Mouse (Mus musculus): Measurements from ENCODE around the gene Gm26566.

Gm26566 gene

GRCm38 (mm10) chr4:88696237-88696884, 25.2 kb upstream of the Gm26566 start:
- Histone ChIP-seq H3K4me3 (replicated peaks; ENCODE audit: low read length) (no peak overlapping the region), H3K36me3 (ENCODE audit: insufficient read depth, low read length) (no peaks in the 10 kb centered on the region), H3K27me3 (ENCODE audit: insufficient read depth, low read length) (no peaks in the 10 kb centered on the region), H3K9me3 (ENCODE audit: low read length) (no peaks in the 10 kb centered on the region), H3K4me1 (replicated peaks; ENCODE audit: low read depth, low read length) (no peaks in the 10 kb centered on the region)
- TF ChIP-seq POU5F1 (IDR thresholded peaks at IDR 0.05; ENCODE audit: borderline replicate concordance, low read length) (no peak), NANOG (IDR thresholded peaks at IDR 0.05; ENCODE audit: borderline replicate concordance, low read length) (no peak), CTCF (conservative IDR thresholded peaks at IDR 0.05; ENCODE audit: low read length) (peak; percentile 94)

DNA sequence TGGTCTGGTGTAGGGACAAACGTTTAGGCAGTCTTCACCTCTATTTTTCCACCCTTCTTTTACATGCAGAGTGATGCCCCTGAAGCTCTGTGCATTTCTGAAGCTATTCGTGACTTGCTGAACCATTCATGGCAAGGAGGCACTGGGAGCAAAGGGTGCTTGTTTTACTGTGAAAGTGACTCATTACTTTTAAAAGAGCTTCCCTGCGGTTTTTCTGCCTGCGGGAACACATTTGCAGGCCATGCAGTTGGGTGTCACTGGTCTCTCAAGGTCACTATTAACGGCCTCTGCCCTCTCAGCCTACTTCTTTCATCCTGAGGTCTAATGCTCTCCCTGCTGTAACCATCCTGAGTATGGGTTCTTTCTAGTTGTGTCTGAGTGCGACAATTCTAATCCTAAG, 24.5 kb upstream of the Gm26566 start:
- H3K9me3 ChIP-seq (ENCODE audit: low read length): no peaks in the 10 kb centered on the region
- H3K4me3 ChIP-seq (replicated peaks; ENCODE audit: low read length): no peak overlapping the region
- TF ChIP-seq CTCF (conservative IDR thresholded peaks at IDR 0.05; ENCODE audit: low read length) (no peak), NANOG (IDR thresholded peaks at IDR 0.05; ENCODE audit: borderline replicate concordance, low read length) (no peak), POU5F1 (IDR thresholded peaks at IDR 0.05; ENCODE audit: borderline replicate concordance, low read length) (no peak)
- H3K27me3 ChIP-seq (ENCODE audit: insufficient read depth, low read length): no peaks in the 10 kb centered on the region
- H3K4me1 ChIP-seq (replicated peaks; ENCODE audit: low read depth, low read length): no peaks in the 10 kb centered on the region
- no peaks in the 10 kb centered on the region for H3K36me3 ChIP-seq (ENCODE audit: insufficient read depth, low read length)

DNA sequence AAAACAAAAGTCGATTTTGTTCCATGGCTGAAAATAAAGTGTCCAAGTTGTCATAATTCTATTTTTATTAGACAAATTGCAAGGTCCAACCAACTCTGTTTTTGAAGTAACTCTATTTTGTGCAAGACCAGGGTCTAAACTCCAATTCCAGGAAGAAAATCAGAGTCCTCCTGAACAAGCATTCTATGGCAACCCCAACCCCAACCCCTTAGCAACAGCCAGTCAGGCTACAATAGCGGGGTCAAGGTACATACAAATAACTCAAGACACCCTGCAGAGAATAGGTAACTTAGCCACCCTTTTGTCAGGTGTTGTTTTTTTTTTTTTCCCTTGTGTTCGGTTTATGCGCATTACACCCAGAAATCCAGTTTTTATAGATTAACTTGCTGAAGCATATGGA, 23.9 kb upstream of the Gm26566 start:
- H3K4me3 ChIP-seq (replicated peaks; ENCODE audit: low read length): no peak overlapping the region
- no peaks in the 10 kb centered on the region for H3K27me3 ChIP-seq (ENCODE audit: insufficient read depth, low read length)
- TF ChIP-seq NANOG (IDR thresholded peaks at IDR 0.05; ENCODE audit: borderline replicate concordance, low read length) (no peak), CTCF (conservative IDR thresholded peaks at IDR 0.05; ENCODE audit: low read length) (no peak), POU5F1 (IDR thresholded peaks at IDR 0.05; ENCODE audit: borderline replicate concordance, low read length) (no peak)
- H3K36me3 ChIP-seq (ENCODE audit: insufficient read depth, low read length): no peaks in the 10 kb centered on the region
- peaks cover 5% of the 10 kb centered on the region; the same call in 1 of the 2 replicates for H3K4me1 ChIP-seq (replicated peaks; ENCODE audit: low read depth, low read length)
- H3K9me3 ChIP-seq (ENCODE audit: low read length): no peaks in the 10 kb centered on the region

DNA sequence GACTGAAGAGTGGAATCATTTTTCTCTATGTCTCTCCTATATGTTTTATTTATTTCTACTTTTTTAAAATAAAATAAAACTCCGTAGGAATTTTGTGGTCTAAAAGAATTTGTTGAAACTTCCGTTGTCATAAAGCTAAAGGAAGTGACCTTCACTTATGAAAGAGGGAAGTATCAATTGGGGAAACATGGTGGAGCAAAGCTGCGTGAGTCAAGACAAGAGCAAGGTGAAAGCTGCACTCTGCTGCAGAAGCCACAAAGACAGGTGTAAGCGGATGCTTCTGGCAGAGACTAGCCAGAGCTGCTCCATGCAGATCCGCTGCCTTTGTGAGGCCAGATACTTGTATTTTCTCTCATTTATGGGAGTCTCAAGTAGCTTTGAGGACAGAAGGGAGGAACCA, 22.8 kb upstream of the Gm26566 start:
- TF ChIP-seq POU5F1 (IDR thresholded peaks at IDR 0.05; ENCODE audit: borderline replicate concordance, low read length) (no peak), CTCF (conservative IDR thresholded peaks at IDR 0.05; ENCODE audit: low read length) (no peak)
- Histone ChIP-seq H3K4me1 (replicated peaks; ENCODE audit: low read depth, low read length) (peaks cover 5% of the 10 kb centered on the region; the same call in 1 of the 2 replicates), H3K36me3 (ENCODE audit: insufficient read depth, low read length) (no peaks in the 10 kb centered on the region), H3K4me3 (replicated peaks; ENCODE audit: low read length) (no peak overlapping the region), H3K9me3 (ENCODE audit: low read length) (no peaks in the 10 kb centered on the region), H3K27me3 (ENCODE audit: insufficient read depth, low read length) (no peaks in the 10 kb centered on the region)

- Histone ChIP-seq H3K9me3 (ENCODE audit: low read length) (no peaks in the 10 kb centered on the region), H3K4me1 (replicated peaks; ENCODE audit: low read depth, low read length) (peaks cover 5% of the 10 kb centered on the region; the same call in 1 of the 2 replicates), H3K4me3 (replicated peaks; ENCODE audit: low read length) (no peak overlapping the region), H3K27me3 (ENCODE audit: insufficient read depth, low read length) (no peaks in the 10 kb centered on the region), H3K36me3 (ENCODE audit: insufficient read depth, low read length) (no peaks in the 10 kb centered on the region)
- TF ChIP-seq POU5F1 (IDR thresholded peaks at IDR 0.05; ENCODE audit: borderline replicate concordance, low read length): no peak
Observed at GRCm38 (mm10) chr4:88699301-88699700, 22.3 kb upstream of the Gm26566 start.

- no peaks in the 10 kb centered on the region for H3K9me3 ChIP-seq (ENCODE audit: low read length)
- H3K36me3 ChIP-seq (ENCODE audit: insufficient read depth, low read length): no peaks in the 10 kb centered on the region
- no peak overlapping the region for H3K4me3 ChIP-seq (replicated peaks; ENCODE audit: low read length)
- H3K4me1 ChIP-seq (replicated peaks; ENCODE audit: low read depth, low read length): peaks cover 8% of the 10 kb centered on the region; the same call in 1 of the 2 replicates
- H3K27me3 ChIP-seq (ENCODE audit: insufficient read depth, low read length): no peaks in the 10 kb centered on the region
- TF ChIP-seq CTCF (conservative IDR thresholded peaks at IDR 0.05; ENCODE audit: low read length) (no peak), POU5F1 (IDR thresholded peaks at IDR 0.05; ENCODE audit: borderline replicate concordance, low read length) (no peak), NANOG (IDR thresholded peaks at IDR 0.05; ENCODE audit: borderline replicate concordance, low read length) (no peak)
Observed at GRCm38 (mm10) chr4:88705924-88706323, 15.7 kb upstream of the Gm26566 start.

DNA sequence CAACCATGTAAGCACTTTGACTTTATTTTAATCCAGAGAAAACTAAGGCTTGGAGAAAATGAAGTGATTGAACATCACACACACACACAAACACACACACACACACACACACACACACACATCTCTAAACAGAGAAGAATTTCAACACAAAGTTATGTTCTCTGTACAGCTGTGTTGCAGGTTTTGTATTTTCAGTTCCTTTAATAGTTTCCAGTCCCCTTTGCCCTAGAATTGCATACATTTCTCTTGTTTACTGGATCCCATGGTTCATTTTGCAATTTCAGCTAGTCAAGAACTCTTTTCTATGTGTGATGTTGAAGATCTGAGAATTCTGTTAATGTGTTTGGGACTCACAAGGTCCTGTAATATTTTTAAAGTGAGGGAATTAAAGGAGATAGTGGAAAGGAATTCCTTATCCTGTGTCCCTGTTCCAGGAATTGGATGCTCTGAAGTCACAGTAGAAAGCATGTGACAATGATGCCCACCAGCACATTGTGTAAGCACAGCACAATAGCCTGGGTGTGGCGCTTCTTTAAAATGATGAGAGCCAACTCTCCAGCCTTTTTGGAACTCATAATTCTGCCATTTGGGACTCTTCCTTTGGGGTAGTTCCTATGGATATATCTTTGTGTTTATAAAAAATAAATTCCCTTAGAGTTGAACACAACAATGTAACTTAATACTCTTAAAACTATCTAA, 14.3 kb upstream of the Gm26566 start:
- Histone ChIP-seq H3K4me1 (replicated peaks; ENCODE audit: low read depth, low read length) (peaks cover 8% of the 10 kb centered on the region; the same call in 1 of the 2 replicates), H3K36me3 (ENCODE audit: insufficient read depth, low read length) (no peaks in the 10 kb centered on the region), H3K27me3 (ENCODE audit: insufficient read depth, low read length) (no peaks in the 10 kb centered on the region), H3K4me3 (replicated peaks; ENCODE audit: low read length) (no peak overlapping the region), H3K9me3 (ENCODE audit: low read length) (no peaks in the 10 kb centered on the region)
- TF ChIP-seq POU5F1 (IDR thresholded peaks at IDR 0.05; ENCODE audit: borderline replicate concordance, low read length) (no peak), NANOG (IDR thresholded peaks at IDR 0.05; ENCODE audit: borderline replicate concordance, low read length) (no peak), CTCF (conservative IDR thresholded peaks at IDR 0.05; ENCODE audit: low read length) (no peak)

DNA sequence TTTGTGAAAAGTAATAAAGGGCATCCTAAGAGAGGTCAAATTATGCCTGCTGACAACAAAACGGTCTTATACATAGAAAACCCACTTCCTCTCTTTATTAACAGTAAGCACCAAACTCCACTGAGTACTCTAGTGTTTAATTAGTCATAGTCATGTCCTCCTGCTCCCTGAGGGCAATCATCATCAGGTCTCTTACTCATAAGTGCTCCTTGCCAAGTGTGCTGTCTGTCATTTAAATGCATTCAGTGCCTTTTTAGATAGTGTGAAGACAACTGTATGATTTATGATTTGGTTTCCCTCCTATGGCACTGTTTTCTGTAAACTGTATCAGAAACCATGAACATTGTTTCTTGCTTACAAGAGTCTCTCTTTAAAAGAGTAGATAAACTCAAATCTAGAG, 7.3 kb upstream of the Gm26566 start:
- Histone ChIP-seq H3K36me3 (ENCODE audit: insufficient read depth, low read length) (peaks cover 12% of the 10 kb centered on the region), H3K4me1 (replicated peaks; ENCODE audit: low read depth, low read length) (no peaks in the 10 kb centered on the region), H3K9me3 (ENCODE audit: low read length) (peaks cover 18% of the 10 kb centered on the region), H3K4me3 (replicated peaks; ENCODE audit: low read length) (no peak overlapping the region), H3K27me3 (ENCODE audit: insufficient read depth, low read length) (no peaks in the 10 kb centered on the region)
- TF ChIP-seq NANOG (IDR thresholded peaks at IDR 0.05; ENCODE audit: borderline replicate concordance, low read length): no peak
- TF ChIP-seq POU5F1 (IDR thresholded peaks at IDR 0.05; ENCODE audit: borderline replicate concordance, low read length): no peak
- no peak for TF ChIP-seq CTCF (conservative IDR thresholded peaks at IDR 0.05; ENCODE audit: low read length)

Measured in E14TG2a.4 (cell line).